Mouse (Mus musculus) frontal cortex, postnatal 25 days (tissue): Measurements from ENCODE around the gene Wapl.
A peak's percentile ranks its signal among the peaks of the same experiment; 100 is the strongest.

ENCODE experiments used
- DNase-seq, 2 experiments: peaks; one replicate each; pipeline ENCODE4 v3.0.0; 2022; ENCODE audit warnings: low spot score in 2 of 2

Gene Wapl

DNA sequence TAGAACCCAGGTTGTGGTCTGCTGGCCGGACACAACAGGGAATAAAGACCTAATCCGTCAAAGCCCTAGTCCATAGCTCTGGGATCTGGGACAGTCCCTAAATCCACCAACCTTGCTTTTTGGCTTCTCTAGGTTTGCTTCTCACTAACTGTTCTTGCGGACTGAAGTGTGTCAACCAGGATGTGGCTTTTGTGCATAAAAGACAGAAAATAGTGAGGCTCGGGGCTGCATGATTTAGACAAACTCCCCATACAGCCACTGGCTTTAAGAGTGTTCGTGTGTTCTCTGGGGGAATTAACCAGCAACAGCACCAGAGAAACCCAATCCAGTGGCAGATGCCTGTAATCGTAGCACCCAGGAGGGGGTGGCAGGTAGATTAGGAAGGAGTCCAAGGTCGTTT lies 98.4 kb downstream of the Wapl start:
- no peak for DNase-seq

DNA sequence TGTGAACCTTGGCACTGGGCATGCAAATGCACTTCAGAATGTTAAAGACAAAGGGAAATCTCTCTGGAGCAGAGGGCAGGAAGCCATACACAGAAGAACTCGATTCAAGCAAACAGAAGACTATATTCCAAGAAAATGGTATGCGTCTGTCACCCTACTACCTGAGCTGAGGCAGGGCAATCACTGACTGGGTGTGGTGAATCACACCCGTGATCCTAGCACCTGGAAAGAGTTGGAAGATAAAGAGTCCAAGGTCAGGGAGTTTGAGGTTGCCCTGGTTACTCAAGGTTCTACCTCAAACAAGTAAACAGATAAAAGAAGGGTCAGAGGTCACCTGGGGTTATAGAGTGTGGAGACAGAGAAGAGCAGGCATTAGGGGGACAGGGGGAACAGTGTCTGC lies 100.0 kb downstream of the Wapl start:
- no peak for DNase-seq

DNA sequence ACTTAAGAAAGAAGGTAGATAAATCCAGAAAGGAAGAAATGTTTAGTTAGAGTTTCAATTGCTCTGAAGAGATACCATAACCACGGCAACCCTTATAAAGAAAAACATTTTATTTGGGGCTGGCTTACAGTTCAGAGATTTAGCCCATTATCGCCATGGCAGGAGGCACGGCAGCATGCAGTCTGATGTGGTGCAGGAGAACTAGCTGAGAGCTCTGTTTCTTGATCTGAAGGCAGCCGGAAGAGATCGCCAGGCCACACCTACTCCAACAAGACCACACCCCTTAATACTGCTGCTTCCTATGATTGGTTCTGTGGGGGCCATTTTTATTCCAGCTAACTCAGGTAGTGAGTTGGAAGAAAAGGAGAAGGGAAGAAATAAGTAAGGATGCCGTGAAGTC lies 100.5 kb downstream of the Wapl start:
- no peak for DNase-seq

DNA sequence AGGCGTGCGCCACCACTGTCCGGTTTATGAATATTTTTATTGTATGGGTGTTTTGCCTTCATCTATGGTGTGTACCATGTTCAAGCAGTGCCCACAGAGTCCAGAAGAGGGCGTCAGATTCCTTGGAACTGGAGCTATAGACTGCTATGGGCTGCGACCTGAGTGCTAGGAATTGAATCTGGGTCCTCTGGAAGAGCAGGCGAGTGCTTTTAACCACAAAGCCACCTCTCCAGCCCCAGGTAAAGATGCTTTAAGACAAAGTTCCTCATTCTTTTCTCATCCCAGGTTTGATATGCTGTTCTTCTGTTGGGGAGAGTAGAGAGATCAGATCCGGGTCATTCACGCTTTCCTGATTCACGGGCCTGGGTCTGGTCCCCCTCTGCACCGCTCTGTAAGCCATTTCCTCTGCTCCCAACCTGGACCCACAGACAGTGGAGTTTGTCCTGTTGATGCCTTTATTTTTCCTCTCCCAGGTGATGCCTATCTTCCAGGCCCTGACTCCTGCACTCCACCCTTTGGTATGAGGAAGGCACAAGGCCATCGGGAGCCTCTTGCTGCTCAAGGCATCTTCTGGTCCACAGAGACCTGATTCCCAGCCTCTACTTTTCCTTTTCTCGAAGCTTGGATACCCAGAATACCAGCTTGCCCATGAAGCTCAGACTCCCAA lies 103.1 kb downstream of the Wapl start:
- no peak for DNase-seq

DNA sequence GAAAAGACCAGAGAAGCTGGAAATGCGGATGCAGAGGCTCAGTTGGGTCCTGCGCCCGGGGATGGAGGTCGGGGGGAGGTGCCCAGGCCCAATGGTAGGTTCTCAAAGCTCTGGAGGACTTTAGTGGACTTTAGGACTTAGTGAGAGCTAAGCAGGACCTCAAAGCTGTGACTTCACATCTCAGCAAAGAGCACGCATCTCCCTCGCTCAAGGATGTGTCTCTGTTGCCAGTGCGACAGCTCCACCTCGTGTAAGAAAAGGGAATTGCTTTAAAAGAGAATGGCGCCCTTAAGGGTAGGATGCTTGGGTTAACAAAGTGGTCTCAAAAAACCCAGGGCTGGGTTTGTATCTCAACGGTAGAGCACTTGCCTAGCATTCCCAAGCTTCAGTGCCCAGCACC lies 104.1 kb downstream of the Wapl start:
- peak in 1 of 2 experiments; percentile 41 for DNase-seq

DNA sequence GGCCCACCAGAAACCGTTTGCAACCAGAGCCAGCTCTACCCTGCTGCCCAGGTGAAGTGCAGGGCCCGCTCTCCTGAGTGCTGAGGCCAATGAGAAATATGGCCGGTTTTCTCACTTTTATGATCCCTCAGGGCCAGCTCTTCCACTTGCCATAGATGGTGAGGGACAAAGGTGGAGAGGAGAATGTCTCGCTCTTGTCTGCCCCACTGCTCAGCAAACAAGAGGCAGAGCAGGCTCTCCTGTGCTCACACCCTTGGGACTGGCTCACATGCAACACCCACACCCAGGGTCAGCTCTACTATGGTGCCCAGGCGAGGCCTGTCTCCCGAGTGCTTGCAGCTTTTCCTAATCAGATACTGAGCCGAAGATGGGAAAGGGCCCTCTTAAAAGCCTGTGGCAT lies 105.0 kb downstream of the Wapl start:
- no peak for DNase-seq

DNA sequence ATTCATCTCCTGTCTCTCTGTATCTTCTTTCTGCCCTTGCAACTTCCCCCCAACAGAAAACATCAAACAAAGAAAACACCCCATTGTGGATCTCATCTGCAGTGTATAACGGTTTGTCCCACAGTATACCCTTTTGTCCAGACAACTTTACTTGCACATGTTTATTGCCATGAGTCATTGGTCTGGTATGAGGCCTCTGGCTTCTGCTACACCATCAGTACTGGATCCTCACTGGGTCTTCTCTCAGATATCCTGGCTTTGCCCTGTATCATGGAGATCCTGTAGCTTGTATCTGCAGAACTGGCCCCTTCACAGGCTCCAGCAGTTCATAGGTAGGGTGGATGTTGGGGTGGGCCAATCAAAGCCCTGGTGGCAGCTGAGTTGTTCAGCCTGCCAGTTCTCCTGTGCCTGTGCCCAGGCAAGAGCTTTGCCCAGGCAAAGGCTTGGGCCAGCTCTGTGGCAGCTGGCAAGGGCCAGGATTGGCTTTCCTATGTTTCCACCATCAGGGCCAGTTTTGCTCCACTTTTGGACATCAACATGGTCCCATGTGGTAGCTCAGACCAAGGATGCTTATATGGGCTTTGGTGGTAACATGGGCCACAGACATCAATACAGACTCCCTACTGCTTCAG lies 119.8 kb downstream of the Wapl start:
- no peak for DNase-seq
